Mouse (Mus musculus) lung, embryonic 16.5 days (tissue): ENCODE measurements around the gene Nr2f1. TPM values are rescaled to one million over a fixed set of nuclear protein-coding genes. Genes with fewer than 3 reads are reported as not detected.

Experiments
- ATAC-seq: fragments of 200-750 bp; cut with Nextera tagmentation; 2 replicates; pipeline ENCODE4 v1.8.0; 2017; ENCODE audit warnings: low read depth, mild to moderate bottlenecking, moderate library complexity
- H3K27ac ChIP-seq: fragments of 300-500 bp; sonication (generic); 2 replicates; pipeline ENCODE4 v1.5.1; 2014; ENCODE audit warnings: mild to moderate bottlenecking, control low read depth, low read length
- H3K27me3 ChIP-seq: fragments of 300-500 bp; sonication (generic); 2 replicates; pipeline ENCODE4 v1.6.1; 2014; ENCODE audit warnings: low read depth, low read length, mixed read lengths; ENCODE audit not compliant: control insufficient read depth, insufficient read depth
- H3K36me3 ChIP-seq: fragments of 300-500 bp; sonication (generic); 2 replicates; pipeline ENCODE4 v1.6.1; 2014; ENCODE audit warnings: low read length; ENCODE audit not compliant: control insufficient read depth, insufficient read depth
- H3K4me1 ChIP-seq: fragments of 300-500 bp; sonication (generic); replicated peaks from 2 replicates; pipeline ENCODE4 v1.6.1; 2014; ENCODE audit warnings: low read length, mixed read lengths; ENCODE audit not compliant: control insufficient read depth, insufficient read depth
- H3K4me2 ChIP-seq: fragments of 300-500 bp; sonication (generic); 2 replicates; pipeline ENCODE4 v1.6.1; 2014; ENCODE audit warnings: low read depth, low read length, control low read depth
- H3K4me3 ChIP-seq: fragments of 300-500 bp; sonication (generic); 2 replicates; pipeline ENCODE4 v1.5.1; 2014; ENCODE audit warnings: mild to moderate bottlenecking, low read length, control low read depth
- H3K9ac ChIP-seq: fragments of 300-500 bp; sonication (generic); 2 replicates; pipeline ENCODE4 v1.6.1; 2014; ENCODE audit warnings: low read length, control low read depth
- H3K9me3 ChIP-seq: fragments of 300-500 bp; sonication (generic); 2 replicates; pipeline ENCODE4 v1.6.1; 2016; ENCODE audit warnings: low read length; ENCODE audit not compliant: control insufficient read depth
- WGBS: fragments of 180-500 bp; shearing (Covaris S2); extraction: QIAGEN DNeasy Blood & Tissue Kit; methylation state at CpG from one replicate; pipeline ENCODE4 v1.1.7; 2014; 5-methylcytosine and 5-hydroxymethylcytosine counted together
- polyA plus RNA-seq: library from polyadenylated mRNA; unstranded; fragments of >200 nt; fragmentation: Nextera tagmentation; extraction: Ambion mirVana; gene quantifications from 2 replicates; pipeline ENCODE4 v1.2.1, GENCODE M21; 2015

Nr2f1 gene
- polyA plus RNA-seq, 1 experiment from 2014 or later, result 3.7 TPM

DNA sequence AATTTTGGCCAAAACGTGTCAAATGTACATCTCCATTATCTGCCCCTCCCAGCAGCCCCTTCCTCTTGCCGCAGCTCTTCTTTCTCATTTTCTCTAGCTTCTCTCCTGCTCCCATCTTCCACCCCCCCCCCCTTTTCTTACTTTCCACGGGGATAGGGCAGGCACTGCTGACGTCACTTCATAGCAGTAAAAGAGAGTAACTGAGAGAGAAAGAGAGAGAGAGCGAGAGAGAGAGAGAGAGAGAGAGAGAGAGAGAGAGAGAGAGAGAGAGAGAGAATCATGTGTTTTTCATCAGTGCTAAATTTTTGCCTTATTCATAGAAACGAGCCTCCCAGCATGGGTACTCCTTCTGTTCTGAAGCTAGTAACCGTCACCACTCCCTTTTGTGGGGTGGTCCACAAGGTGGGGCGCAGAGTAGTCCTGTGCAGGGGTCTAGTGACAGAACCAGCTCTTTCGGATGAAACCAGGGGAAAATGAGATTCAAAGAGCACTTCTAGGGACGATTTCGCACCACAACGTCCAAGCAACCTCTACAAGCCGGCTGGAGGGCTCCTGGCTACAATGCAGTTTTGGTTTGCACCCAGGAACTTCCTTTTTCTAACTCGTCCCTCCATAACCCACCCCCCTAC is 17.5 kb downstream of the Nr2f1 start:
- H3K4me3 ChIP-seq, result peak overlapping the region; percentile 32; the same call in 1 of the 2 replicates
- no peaks in the 10 kb centered on the region for H3K36me3 ChIP-seq
- no peaks in the 10 kb centered on the region for H3K9me3 ChIP-seq
- peaks cover 6% of the 10 kb centered on the region; the same call in 1 of the 2 replicates for H3K4me1 ChIP-seq
- H3K9ac ChIP-seq, result no peak overlapping the region
- no peak for ATAC-seq
- no peak overlapping the region for H3K27ac ChIP-seq
- peak overlapping the region; percentile 56; the same call in 1 of the 2 replicates for H3K4me2 ChIP-seq
- WGBS, result 11% methylated on average over 14 of the region's 14 CpGs
- peaks cover 85% of the 10 kb centered on the region for H3K27me3 ChIP-seq

GRCm38 (mm10) chr13:78181071-78181929 is 18.3 kb downstream of the Nr2f1 start:
- Histone ChIP-seq H3K27ac (no peak overlapping the region), H3K4me2 (peak overlapping the region; percentile 56), H3K36me3 (no peaks in the 10 kb centered on the region), H3K27me3 (peaks cover 84% of the 10 kb centered on the region), H3K9me3 (no peaks in the 10 kb centered on the region), H3K4me1 (peaks cover 6% of the 10 kb centered on the region; the same call in 1 of the 2 replicates), H3K4me3 (peak overlapping the region; percentile 32), H3K9ac (no peak overlapping the region)
- no peak for ATAC-seq
- WGBS, result under 1% methylated on average over 44 of the region's 44 CpGs

GRCm38 (mm10) chr13:78180261-78180660 is 19.3 kb downstream of the Nr2f1 start:
- peaks cover 88% of the 10 kb centered on the region for H3K27me3 ChIP-seq
- H3K36me3 ChIP-seq, result no peaks in the 10 kb centered on the region
- H3K27ac ChIP-seq, result no peak overlapping the region
- no peaks in the 10 kb centered on the region for H3K9me3 ChIP-seq
- peaks cover 6% of the 10 kb centered on the region; the same call in 1 of the 2 replicates for H3K4me1 ChIP-seq
- no peak overlapping the region for H3K4me3 ChIP-seq
- no peak for ATAC-seq
- no peak overlapping the region for H3K4me2 ChIP-seq
- H3K9ac ChIP-seq, result no peak overlapping the region
- WGBS, result 62% methylated on average over 3 of the region's 3 CpGs

DNA sequence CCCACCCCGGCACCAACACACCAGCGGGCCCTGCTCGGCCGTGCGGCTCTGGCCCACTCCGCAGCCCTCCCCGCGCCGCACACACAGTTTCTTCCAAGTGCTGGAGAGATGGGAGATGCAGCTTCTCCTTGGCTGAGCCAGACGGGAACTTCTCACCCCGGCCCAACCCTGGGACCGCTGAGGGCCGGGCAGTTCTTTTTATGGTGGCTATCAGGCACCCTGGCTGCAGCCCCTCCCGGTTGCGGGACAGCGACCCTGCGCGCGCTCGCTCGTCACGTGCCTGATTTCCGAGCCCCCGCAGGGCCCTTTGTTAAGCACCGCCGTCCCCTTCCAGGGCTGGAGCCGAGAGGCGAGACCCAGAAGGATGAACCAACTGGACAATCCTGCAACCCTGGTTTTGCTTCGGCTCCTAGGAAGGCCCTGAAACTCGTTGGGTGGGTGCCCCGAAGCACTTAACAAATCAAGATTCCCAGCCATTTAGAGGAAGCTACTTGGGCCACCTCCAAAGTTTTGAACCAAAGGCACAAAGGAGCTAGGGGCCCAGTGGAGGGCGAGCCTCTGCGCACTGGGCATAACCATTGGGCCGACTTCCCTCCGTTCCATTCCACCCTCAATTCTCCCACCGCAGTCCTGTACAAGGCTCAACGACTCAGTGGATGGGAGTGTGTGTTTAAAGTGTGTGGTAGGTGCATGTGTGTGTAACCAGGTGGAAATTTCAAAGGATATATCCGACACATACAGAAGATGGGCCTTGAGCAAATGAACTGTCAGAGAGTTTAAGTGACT is 20.1 kb downstream of the Nr2f1 start:
- Histone ChIP-seq H3K9ac (peak overlapping the region; percentile 46; the same call in 1 of the 2 replicates), H3K4me2 (peak overlapping the region; percentile 55), H3K4me1 (peaks cover 6% of the 10 kb centered on the region; the same call in 1 of the 2 replicates), H3K9me3 (no peaks in the 10 kb centered on the region), H3K27ac (no peak overlapping the region), H3K27me3 (peaks cover 86% of the 10 kb centered on the region), H3K4me3 (peak overlapping the region; percentile 41), H3K36me3 (no peaks in the 10 kb centered on the region)
- WGBS, result 6% methylated on average over 38 of the region's 38 CpGs
- peak; percentile 54 for ATAC-seq

DNA sequence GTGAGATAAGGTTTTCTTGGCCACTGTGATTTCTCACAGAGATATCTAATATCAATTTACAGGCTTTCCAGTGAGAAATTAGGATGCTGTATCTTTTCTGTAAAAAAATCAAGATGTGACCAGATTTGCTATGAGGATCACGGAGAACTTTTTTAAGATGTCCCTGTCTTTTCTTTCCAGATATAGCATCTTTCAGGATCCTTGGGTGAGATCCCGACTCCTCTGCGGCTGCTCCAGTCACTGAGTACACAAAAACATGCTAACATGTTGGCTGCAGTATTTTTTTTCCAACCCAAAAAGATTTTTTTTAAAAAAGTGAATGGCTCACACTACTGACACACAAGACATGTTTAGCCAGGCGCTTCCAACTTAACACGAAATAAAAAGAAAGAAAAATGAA is 20.8 kb downstream of the Nr2f1 start:
- H3K27ac ChIP-seq, result no peak overlapping the region
- 26% methylated on average over 5 of the region's 5 CpGs for WGBS
- no peak for ATAC-seq
- no peaks in the 10 kb centered on the region for H3K9me3 ChIP-seq
- H3K9ac ChIP-seq, result no peak overlapping the region
- no peak overlapping the region for H3K4me2 ChIP-seq
- H3K4me3 ChIP-seq, result no peak overlapping the region
- H3K36me3 ChIP-seq, result no peaks in the 10 kb centered on the region
- peaks cover 6% of the 10 kb centered on the region; the same call in 1 of the 2 replicates for H3K4me1 ChIP-seq
- peaks cover 84% of the 10 kb centered on the region for H3K27me3 ChIP-seq

- Histone ChIP-seq H3K9ac (no peak overlapping the region), H3K27me3 (peaks cover 80% of the 10 kb centered on the region), H3K27ac (no peak overlapping the region), H3K4me1 (peaks cover 6% of the 10 kb centered on the region; the same call in 1 of the 2 replicates), H3K4me2 (no peak overlapping the region), H3K9me3 (no peaks in the 10 kb centered on the region), H3K4me3 (no peak overlapping the region), H3K36me3 (no peaks in the 10 kb centered on the region)
- no peak for ATAC-seq
- WGBS, result 11% methylated on average over 1 of the region's 1 CpGs
Observed at GRCm38 (mm10) chr13:78178021-78178420, 21.5 kb downstream of the Nr2f1 start.

- 18% methylated on average over 5 of the region's 5 CpGs for WGBS
- Histone ChIP-seq H3K27ac (no peak overlapping the region), H3K9me3 (no peaks in the 10 kb centered on the region), H3K4me3 (no peak overlapping the region), H3K27me3 (peaks cover 80% of the 10 kb centered on the region), H3K36me3 (no peaks in the 10 kb centered on the region), H3K4me2 (no peak overlapping the region), H3K9ac (no peak overlapping the region), H3K4me1 (peaks cover 6% of the 10 kb centered on the region; the same call in 1 of the 2 replicates)
- ATAC-seq, result no peak
Observed at GRCm38 (mm10) chr13:78177381-78177950, 22.1 kb downstream of the Nr2f1 start.

- H3K9ac ChIP-seq, result no peak overlapping the region
- no peaks in the 10 kb centered on the region for H3K36me3 ChIP-seq
- H3K27me3 ChIP-seq, result peaks cover 78% of the 10 kb centered on the region
- no peak overlapping the region for H3K27ac ChIP-seq
- no peaks in the 10 kb centered on the region for H3K9me3 ChIP-seq
- peaks cover 4% of the 10 kb centered on the region; the same call in 1 of the 2 replicates for H3K4me1 ChIP-seq
- ATAC-seq, result no peak
- H3K4me2 ChIP-seq, result no peak overlapping the region
- WGBS, result 4% methylated on average over 8 of the region's 8 CpGs
- no peak overlapping the region for H3K4me3 ChIP-seq
Observed at GRCm38 (mm10) chr13:78175821-78176380, 23.7 kb downstream of the Nr2f1 start.
